Mouse (Mus musculus) Patski (cell line): ENCODE results near the gene Acy3. TPM values are rescaled to one million over a fixed set of nuclear protein-coding genes. Genes with fewer than 3 reads are reported as not detected.

Experiments
- ATAC-seq: fragments of 100-300 bp; one replicate; pipeline ENCODE4 v1.8.0; 2021
- CTCF ChIA-PET: fragments of 350-600 bp; sonication (Branson Sonifier 250); formaldehyde crosslinking; loops from one replicate; lab custom pipeline; 2022; ENCODE audit warnings: inconsistent platforms; lab: Charles Lee
- POLR2A ChIA-PET: fragments of 350-600 bp; sonication (Branson Sonifier 250); formaldehyde crosslinking; loops from one replicate; lab custom pipeline; 2022; ENCODE audit warnings: antibody characterized with exemption, inconsistent platforms; lab: Charles Lee
- DNase-seq: peaks from one replicate; pipeline ENCODE4 v3.0.0-alpha.2; 2011; ENCODE audit warnings: low read depth, low spot score
- H3K27me3 ChIP-seq: fragments of 371-371 bp; one replicate; pipeline ENCODE4 v1.5.1; 2021
- CTCF ChIP-seq: fragments of 100-300 bp; IDR thresholded peaks from one replicate; pipeline ENCODE4 v1.5.1; 2021
- in situ Hi-C: fragments of 300-500 bp; cut with MboI; formaldehyde crosslinking; loops from 3 replicates; pipeline ENCODE4 v1.11.1; 2018; ENCODE audit warnings: low pct_unique_long_range_greater_than_20kb, mixed read lengths
- polyA plus RNA-seq: library from polyadenylated mRNA; unstranded; gene quantifications from one replicate; pipeline ENCODE4 v1.2.3, GENCODE M21; 2021

The Acy3 gene
- polyA plus RNA-seq, 1 experiment from 2014 or later: 3.9 TPM

GRCm38 (mm10) chr19:4011086-4011485 lies 24.7 kb downstream of the Acy3 start:
- no peaks in the 10 kb centered on the region for H3K27me3 ChIP-seq
- ATAC-seq (no peak), DNase-seq (no peak)
- ChIA-PET CTCF (interaction anchor here (0.8 to 2.7 kb wide), 3 partner anchors 12 to 65 kb away, joined by 4 to 14 read pairs (median 8); no protein-coding TSS in a partner anchor), POLR2A (interaction anchor here (1.2 to 2.9 kb wide), 3 partner anchors 8 to 15 kb away, joined by 5 to 14 read pairs (median 5); partner anchors contain the start of genes Doc2g, Gm49405 and Nudt8)
- TF ChIP-seq CTCF: no peak
- in situ Hi-C loops: no loop called here

DNA sequence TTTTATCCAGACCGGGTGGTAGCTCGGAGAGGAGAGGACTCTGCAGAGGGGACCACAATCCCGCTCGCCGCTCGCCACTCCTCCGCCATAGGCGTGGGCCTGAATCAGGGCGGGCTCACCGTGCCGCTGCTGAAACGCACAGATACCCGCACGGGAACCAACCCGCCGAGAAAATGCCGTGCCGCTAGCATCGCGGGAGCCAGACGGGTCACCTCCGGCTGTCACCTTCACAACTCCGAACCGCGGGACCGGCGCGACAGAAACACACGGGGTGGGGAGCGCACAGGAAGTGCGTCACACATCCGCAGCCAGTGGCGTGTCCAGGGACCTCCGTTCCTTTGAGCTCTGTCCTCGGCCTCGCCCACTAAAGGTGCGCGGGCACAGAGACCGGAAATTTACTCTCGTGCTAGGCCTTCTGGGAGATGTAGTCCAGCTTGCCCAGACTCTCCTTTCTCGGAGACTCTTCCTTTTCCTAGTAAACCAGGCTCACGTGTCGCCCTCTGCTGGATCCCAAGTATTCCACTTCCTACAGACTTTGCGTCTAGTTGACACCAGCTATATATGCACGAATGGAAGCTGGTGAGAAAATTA lies 26.2 kb downstream of the Acy3 start, which contains the start of gene Ndufv1:
TSS of gene Ndufv1 (minus strand) at position 375 of the 591 bp plus-strand sequence.
- DNase-seq: peak; percentile 98
- TF ChIP-seq CTCF: no peak
- in situ Hi-C loops: no loop called here
- ATAC-seq: peak; percentile 94
- ChIA-PET CTCF (interaction anchor here (0.8 to 3.1 kb wide), 16 partner anchors 10 to 96 kb away, joined by 3 to 31 read pairs (median 5); partner anchors contain the start of genes Acy3, Aldh3b1, Aldh3b3 and Doc2g), POLR2A (interaction anchor here (2.9 kb wide), 1 partner anchor 12 kb away, joined by 14 read pairs; the partner anchor contains the start of genes Gm49405 and Nudt8)
- H3K27me3 ChIP-seq: no peaks in the 10 kb centered on the region

DNA sequence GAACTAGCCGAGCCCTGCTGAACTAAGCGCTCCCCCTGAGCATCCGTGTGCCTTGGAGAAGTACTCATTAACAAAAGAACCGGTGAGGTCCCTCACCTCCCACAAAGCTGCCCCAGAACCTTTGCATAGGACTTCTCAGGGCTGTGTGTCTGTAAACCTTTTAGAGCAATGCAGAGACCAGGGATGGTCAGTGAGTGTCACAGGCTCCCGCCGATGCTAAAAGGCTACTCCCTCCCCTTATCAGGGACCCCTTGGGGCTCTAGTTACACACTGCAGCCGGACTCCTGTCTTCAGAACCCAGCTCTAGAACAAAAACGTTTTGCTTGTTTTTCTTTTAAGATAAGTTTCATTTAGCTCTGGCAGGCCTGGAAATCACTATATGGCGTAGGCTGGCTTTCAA lies 26.7 kb downstream of the Acy3 start:
- in situ Hi-C loops: no loop called here
- no peaks in the 10 kb centered on the region for H3K27me3 ChIP-seq
- ChIA-PET POLR2A (no interaction called here), CTCF (interaction anchor here (0.9 to 3.1 kb wide), 16 partner anchors 11 to 97 kb away, joined by 3 to 31 read pairs (median 5); partner anchors contain the start of genes Acy3, Aldh3b1, Aldh3b3 and Doc2g)
- no peak for DNase-seq
- no peak for TF ChIP-seq CTCF
- ATAC-seq: no peak

GRCm38 (mm10) chr19:4014802-4015201 lies 28.4 kb downstream of the Acy3 start:
- no peak for DNase-seq

GRCm38 (mm10) chr19:4015635-4016034 lies 29.3 kb downstream of the Acy3 start:
- no peak for TF ChIP-seq CTCF
- CTCF ChIA-PET: interaction anchor here (1.2 to 1.5 kb wide), 2 partner anchors 32 to 69 kb away, joined by 4 read pairs; no protein-coding TSS in a partner anchor
- in situ Hi-C loops: loop anchor here (5.0 kb wide), 2 partner anchors 37 to 72 kb away; no protein-coding TSS in a partner anchor
- no peak for DNase-seq
- no peaks in the 10 kb centered on the region for H3K27me3 ChIP-seq
- ATAC-seq: no peak
- POLR2A ChIA-PET: no interaction called here

More at GRCm38 (mm10) chr19:4014802-4015201, 28.4 kb downstream of the Acy3 start:
- POLR2A ChIA-PET: no interaction called here
- in situ Hi-C loops: loop anchor here (5.0 kb wide), 2 partner anchors 37 to 72 kb away; no protein-coding TSS in a partner anchor
- CTCF ChIA-PET: interaction anchor here (1.2 to 3.1 kb wide), 2 partner anchors 33 to 68 kb away, joined by 4 to 31 read pairs; partner anchors contain the start of gene Gstp2
- no peaks in the 10 kb centered on the region for H3K27me3 ChIP-seq
- TF ChIP-seq CTCF: no peak
- no peak for ATAC-seq

- ChIA-PET POLR2A (no interaction called here), CTCF (interaction anchor here (1.7 to 6.5 kb wide), 4 partner anchors 16 to 34 kb away, joined by 7 to 74 read pairs (median 10); partner anchors contain the start of gene Gstp2)
- ATAC-seq (no peak), DNase-seq (no peak)
- in situ Hi-C loops: loop anchor here (5.0 kb wide), 2 partner anchors 34 to 69 kb away; no protein-coding TSS in a partner anchor
- H3K27me3 ChIP-seq: no peaks in the 10 kb centered on the region
- no peak for TF ChIP-seq CTCF
These were observed 31.7 kb downstream of the Acy3 start for GRCm38 (mm10) chr19:4017921-4018587.

- H3K27me3 ChIP-seq: no peaks in the 10 kb centered on the region
- peak; percentile 67 for ATAC-seq
- CTCF ChIA-PET: interaction anchor here (0.8 to 6.5 kb wide), 11 partner anchors 15 to 230 kb away, joined by 3 to 74 read pairs (median 4); partner anchors contain the start of genes Cdk2ap2, Gstp1 and Gstp2
- POLR2A ChIA-PET: interaction anchor here (1.0 kb wide), 2 partner anchors 27 to 29 kb away, joined by 4 read pairs; partner anchors contain the start of gene Gstp2
- peak; percentile 98 for TF ChIP-seq CTCF
- in situ Hi-C loops: loop anchor here (5.0 kb wide), 2 partner anchors 33 to 68 kb away; no protein-coding TSS in a partner anchor
- peak; percentile 64 for DNase-seq
These were observed 32.6 kb downstream of the Acy3 start for GRCm38 (mm10) chr19:4018743-4019583.

DNA sequence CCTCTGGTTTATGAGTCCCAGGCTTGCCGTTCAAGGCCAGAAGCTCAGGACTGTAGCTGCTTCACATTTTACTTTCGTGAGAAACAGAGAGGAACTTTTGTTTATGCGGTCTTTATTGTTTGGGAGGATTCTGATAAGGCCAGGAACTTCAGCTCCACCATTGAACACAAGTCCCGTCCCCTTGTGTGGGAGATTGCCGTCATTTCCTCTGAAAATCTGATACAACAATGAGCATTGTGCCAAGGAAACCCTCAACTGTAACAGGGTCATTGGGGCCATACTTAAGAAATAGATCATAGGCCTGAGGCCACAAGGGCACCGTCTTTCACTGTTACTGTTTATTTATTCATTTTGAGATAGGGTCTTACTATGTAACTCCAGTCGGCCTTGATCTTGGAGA lies 36.8 kb downstream of the Acy3 start:
- DNase-seq: no peak
- in situ Hi-C loops: no loop called here
- ChIA-PET POLR2A (no interaction called here), CTCF (interaction anchor here (6.5 kb wide), 1 partner anchor 25 kb away, joined by 74 read pairs; the partner anchor contains the start of gene Gstp2)
- no peak for TF ChIP-seq CTCF
- no peak for ATAC-seq
- peaks cover 2% of the 10 kb centered on the region for H3K27me3 ChIP-seq

GRCm38 (mm10) chr19:4027576-4027975 lies 41.2 kb downstream of the Acy3 start:
- DNase-seq (no peak), ATAC-seq (no peak)
- ChIA-PET POLR2A (interaction anchor here (0.6 to 1.6 kb wide), 3 partner anchors 9 to 22 kb away, joined by 3 to 7 read pairs (median 3); no protein-coding TSS in a partner anchor), CTCF (interaction anchor here (1.2 kb wide), 1 partner anchor 20 kb away, joined by 3 read pairs; no protein-coding TSS in a partner anchor)
- H3K27me3 ChIP-seq: peaks cover 2% of the 10 kb centered on the region
- TF ChIP-seq CTCF: no peak
- in situ Hi-C loops: no loop called here
